Mouse (Mus musculus) mesoderm, embryonic 11.5 days (tissue): ENCODE results near the gene Ninj2.

ENCODE experiments used
- DNase-seq: peaks from one replicate; pipeline ENCODE4 v3.0.0-alpha.2; 2012; ENCODE audit warnings: low read depth, low spot score

Gene Ninj2

GRCm38 (mm10) chr6:120197964-120198363 is 104.8 kb downstream of the Ninj2 start:
- DNase-seq, result peak; percentile 77

DNA sequence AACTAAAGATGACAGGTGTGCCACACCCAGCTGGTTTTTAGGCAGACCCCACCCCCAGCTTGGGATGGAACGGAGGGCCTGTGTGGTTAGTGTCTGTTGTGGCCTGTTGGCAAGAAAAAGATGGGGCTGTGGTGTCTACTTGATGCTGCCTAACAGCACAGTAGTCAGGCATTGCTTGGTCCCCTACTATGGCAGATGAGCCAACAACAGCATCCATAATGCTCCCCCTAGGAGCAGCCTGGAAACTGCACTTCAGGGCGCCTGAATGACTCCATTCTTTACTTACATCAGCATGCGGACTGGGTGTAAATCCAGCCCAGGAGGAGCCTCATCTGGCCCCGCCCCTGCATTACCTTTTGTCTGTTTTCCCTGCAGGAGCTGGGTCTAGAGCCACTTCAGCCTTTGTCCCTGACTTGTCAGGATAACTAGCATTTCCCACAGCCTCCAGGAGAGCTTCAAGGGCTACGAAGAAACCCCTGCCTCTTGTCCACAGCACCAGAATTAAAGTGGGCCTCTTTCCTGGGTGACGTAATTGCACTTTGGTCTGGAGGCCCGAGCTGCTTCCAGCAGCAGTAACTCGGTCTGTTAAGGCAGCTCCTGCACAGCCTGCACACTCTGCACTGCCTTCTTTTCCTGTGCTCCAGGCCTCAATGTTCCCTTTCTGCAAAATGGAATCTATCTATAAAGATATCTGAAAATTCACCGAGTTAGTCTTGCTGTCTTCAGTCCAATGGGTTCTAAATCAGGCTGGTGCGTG is 106.7 kb downstream of the Ninj2 start:
- peak; percentile 60 for DNase-seq

DNA sequence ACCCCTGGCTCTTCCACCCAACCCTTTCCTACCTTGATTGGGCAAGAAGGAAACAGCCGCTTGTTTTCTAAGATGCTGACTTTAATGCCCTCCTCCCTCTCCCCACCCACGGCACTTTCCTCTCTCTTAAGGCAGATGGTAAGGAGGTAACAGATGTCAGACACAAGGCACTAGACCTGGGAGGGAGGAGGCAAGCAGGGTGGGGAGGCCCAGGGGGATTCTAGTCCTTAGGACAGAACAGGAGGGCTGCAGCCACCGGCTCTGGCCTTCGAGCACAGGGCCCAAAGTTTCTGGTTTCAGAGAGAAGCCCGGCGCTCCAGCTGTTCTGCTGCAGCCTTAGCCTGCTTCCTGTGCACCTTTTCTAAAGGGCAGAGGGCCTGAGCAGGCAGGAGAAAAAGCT is 108.8 kb downstream of the Ninj2 start:
- DNase-seq, result no peak

- no peak for DNase-seq
Measured at GRCm38 (mm10) chr6:120202406-120202805, 109.3 kb downstream of the Ninj2 start.

DNA sequence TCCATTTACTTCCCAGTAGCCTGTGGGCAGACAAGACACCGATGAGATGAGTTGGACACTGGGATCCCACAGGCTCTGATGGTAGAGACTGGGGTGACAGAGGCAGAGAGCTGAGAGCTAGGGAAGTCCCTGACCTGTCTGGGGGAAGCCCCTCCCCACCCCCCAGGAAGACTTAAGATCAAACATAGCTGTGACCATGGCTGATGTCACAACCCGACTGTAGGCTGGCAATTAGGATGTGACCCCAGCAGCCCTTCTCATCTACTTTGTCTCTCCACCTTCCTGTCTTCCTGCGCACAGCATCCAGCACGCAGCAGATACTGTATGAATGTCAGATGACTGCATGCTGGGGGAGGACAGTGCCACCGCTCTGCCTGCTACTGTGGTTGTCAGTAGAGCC is 113.4 kb downstream of the Ninj2 start:
- DNase-seq, result no peak

DNA sequence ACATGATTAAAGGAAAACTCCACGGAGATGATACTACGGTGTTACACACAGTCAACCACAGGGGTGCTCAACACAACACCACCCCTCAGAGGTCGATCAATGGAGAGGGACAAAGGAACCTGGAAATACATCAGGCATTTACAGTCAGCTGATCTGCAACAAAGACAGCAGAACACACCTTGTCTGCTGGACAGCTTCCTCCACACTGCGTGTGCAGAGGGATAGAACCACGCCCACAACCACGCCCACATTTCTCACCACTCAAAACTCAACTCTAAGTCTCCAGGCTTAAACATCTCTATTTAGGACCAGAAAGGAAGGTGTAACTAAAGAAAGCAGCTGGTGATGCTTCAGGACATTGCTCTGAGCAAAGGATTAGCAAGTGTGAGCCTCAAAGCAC is 118.4 kb downstream of the Ninj2 start:
- no peak for DNase-seq

DNA sequence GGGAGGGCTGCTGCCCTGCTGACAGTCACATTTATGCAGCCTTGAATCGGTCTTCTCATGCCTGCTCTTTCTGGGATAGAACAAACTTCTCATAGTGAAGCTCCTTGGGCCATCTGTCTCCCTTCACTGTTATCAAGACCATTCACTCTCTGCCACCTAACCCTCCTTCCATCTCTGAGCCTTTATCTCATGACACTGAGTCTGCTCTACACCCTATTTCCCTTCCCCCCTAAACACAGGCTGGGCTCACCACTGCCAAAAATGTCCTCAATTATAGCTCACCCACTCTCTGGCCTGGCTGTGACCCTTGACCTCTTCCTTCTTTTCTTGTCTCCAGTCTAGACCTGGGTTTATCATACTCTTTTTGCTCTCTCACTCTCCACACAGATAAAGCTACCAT is 123.6 kb downstream of the Ninj2 start:
- no peak for DNase-seq

DNA sequence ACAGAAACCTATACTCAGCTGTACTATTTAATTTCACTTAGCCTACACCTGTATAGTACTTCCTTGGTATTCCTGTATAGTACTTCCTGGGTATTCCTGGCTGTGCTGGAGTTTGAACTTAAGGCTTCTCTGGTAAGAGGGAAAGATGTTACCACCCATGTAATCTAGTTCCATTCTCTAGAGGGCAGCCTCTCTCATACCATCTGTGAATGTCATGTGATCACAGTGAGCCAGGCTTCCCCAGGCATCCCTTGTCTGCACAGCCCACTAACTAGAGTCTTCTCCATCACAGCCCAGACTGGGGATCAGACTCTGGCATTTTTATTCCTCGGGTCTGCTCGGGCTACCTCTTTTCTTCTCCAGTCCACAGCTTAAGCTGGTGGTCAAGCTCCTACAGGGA is 126.1 kb downstream of the Ninj2 start:
- no peak for DNase-seq

DNA sequence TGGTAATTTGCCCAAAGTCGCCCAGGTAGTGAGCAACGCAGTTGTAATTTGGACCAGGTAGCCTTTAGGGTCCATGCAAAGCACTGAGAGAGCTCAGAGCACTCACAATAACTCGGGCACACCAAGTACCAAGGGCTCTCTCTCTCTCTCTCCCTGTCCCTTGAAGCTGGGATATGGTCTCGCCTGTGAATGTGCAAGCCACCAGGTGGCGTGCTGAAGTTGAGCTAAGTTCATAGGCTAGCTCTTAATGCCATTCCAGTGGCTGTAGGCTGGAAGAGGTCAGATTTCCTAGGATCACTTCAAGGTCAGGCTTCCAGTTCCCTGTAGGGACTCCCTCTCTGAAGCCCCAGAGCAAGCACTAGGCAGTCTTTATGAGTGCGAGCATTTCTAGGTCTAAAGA is 129.5 kb downstream of the Ninj2 start:
- DNase-seq, result peak; percentile 71

DNA sequence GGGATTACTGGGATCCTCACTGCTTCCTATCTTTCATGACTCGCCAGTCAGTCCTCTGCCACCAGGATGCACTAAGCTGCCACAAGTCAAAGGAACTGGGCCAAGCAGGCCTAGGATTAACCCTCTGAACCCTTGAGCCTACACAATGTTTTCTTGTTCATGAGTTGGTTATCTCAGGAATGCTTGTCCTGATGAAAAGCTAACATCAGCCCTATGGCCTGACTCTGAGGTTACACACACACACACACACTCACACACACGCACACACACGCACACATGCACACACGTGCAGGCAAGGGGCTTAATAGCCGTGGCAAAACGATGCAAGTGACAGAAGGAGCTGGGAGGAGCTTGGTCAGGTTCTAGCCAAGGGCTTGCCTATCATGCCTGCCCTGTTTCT is 132.2 kb downstream of the Ninj2 start:
- no peak for DNase-seq

DNA sequence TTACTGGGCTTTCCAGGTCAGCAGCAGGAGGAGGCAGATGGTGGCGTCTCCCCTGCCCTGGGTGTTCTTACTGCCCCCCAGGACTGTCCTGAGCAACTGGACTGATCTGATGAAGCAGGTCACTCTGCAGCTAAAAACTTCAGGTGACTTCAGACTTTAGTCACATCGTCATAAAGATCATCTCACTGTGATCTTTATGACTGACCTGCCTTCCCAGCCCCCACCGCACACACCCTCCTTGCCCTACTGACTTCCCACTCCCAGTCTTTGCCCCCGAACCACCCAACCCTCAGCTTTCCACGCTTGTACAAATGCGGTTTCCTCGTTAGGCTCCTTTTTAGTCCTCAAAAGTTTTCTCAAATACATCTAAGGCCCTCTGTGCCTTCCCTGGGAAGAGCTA is 133.9 kb downstream of the Ninj2 start:
- DNase-seq, result no peak

DNA sequence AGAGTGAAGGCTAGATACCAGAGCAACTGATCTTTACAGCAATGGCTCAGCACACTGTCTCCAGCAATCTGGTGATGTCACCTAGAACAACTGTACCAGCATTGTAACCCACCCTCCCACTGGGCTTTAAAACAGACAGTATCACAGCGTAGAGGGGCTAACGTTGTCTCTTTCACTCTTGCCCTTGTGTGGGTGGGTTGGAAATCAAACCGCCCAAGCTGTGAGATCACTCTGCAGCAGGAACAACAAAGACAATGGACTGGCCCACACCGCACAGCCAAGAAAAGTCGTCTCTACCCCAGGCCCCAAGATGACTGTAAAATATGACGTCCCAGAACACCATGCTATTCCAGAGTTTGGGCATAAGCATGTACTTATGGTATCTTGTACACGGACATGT is 136.7 kb downstream of the Ninj2 start:
- DNase-seq, result no peak

DNA sequence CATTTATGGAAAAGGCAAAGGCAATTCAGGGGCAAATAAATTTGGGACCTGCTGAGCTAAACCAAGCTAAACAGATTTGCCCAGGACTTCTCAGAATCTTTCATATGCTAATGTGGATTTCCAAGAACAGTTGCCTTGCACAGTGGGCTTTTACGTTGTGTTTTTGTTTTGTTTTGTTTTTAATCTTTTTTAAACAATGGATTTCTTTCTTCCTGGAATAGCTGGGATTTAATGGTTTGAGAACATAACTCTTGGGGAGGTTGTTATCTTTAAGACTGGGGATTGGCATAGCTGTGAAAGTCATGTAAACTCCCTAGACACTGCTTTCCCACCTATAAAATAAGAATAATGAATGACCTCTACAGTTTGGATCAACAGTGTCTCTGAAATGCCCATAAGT is 137.3 kb downstream of the Ninj2 start:
- no peak for DNase-seq

DNA sequence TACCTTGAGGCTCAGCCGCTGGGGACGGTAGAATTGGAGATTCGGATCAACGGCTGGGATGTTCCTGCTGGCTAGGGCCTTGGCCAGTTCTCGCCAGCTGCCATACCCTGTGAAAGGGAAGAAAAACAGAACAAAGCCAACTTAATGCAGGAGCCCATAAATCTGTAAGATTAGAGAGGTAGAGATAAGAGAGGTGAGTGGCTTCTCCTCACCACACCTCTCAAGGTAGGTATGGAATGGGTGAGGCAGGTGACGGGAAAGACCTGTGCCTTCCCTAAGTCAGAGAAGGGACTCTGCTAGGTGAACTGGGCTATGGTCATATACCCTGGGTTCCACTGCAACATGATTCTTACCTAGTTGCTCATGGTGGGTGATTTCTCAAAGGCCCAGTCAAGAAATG is 139.7 kb downstream of the Ninj2 start:
- no peak for DNase-seq

GRCm38 (mm10) chr6:120235874-120236273 is 142.7 kb downstream of the Ninj2 start:
- DNase-seq, result no peak

- no peak for DNase-seq
Measured at GRCm38 (mm10) chr6:120240461-120240860, 147.3 kb downstream of the Ninj2 start.

- DNase-seq, result no peak
Measured at GRCm38 (mm10) chr6:120241453-120241852, 148.3 kb downstream of the Ninj2 start.

GRCm38 (mm10) chr6:120242530-120242929 is 149.4 kb downstream of the Ninj2 start:
- no peak for DNase-seq

GRCm38 (mm10) chr6:120243250-120243649 is 150.1 kb downstream of the Ninj2 start:
- DNase-seq, result no peak

DNA sequence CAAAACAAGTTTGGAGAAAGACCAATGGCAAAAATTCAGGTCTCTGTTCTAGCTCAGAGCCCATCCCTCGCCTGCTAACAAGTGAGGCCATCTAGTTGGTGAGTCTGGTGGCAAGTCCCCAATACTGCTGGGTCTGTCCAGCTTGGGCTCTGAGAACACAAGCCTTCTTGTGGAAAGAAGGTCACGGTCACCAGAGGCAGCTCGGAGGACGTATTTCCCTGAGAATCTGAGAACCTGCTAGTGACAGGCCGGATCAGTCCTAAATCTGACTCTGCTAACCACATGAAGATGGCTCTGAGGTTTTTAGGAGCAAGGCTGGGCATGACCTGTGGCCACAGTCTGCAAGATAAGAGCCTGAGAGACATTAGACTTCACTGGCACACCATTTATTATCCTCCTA is 153.5 kb downstream of the Ninj2 start:
- DNase-seq, result no peak

DNA sequence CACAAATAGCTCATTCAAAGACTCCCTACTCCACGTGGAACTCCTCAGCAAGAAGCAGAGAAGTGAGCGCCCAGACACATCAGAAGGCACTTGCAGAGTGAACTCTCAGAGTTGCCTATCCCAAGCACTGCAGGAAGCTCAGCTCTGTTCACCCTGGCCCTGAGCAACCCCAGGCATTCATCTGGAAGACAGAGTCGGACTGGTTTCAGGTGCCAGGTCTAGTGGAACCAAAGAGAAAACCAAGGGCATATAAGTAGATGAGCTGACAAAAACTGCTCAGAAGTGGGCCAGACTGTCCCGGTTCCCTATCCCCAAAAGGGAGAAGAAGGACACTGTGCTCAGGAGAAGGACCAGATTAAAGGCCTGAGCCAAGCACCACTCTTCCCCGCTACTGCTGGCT is 156.7 kb downstream of the Ninj2 start:
- no peak for DNase-seq
